Mouse (Mus musculus) liver, postnatal 0 days (tissue): ENCODE measurements around the gene Ern1.

Experiments
- CTCF ChIP-seq: sonication (generic); IDR thresholded peaks from 2 replicates; pipeline ENCODE4 v1.5.1; 2016; ENCODE audit warnings: antibody characterized with exemption, low read depth
- EP300 ChIP-seq: IDR thresholded peaks from 2 replicates; pipeline ENCODE4 v1.6.1; 2016; ENCODE audit warnings: antibody characterized with exemption, low read depth, mild to moderate bottlenecking

DNA sequence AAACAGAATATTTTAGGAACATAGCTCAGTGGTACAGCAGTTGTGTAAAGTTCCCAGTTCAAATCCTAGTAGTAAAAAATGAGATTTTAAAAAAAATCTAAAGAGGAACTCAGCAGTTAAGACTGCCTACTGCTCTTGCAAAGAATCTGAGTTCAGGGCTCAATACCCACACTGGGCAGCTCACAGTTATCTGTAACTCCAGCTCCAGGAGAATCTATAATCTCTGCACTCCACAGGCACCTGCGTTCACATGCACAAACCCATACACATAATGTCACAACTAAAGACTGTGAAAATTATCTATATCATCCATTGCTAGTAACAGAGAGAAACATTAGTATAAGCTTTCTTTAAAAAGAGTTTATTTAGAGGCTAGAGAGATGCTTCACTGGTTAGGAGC, 27.0 kb downstream of the Ern1 start:
- TF ChIP-seq CTCF (no peak), EP300 (no peak)
